Mouse (Mus musculus) heart, postnatal 14 days (tissue): ENCODE data around the gene Agbl4. TPM values are rescaled to one million over a fixed set of nuclear protein-coding genes. Genes with fewer than 3 reads are reported as not detected.
A peak's percentile ranks its signal among the peaks of the same experiment; 100 is the strongest.

Experiments used
- DNase-seq, 2 experiments: peaks; one replicate each; pipeline ENCODE4 v3.0.0; 2021 to 2022
- intact Hi-C: fragments of 180-260 bp; cut with DNase I; formaldehyde crosslinking; loops from one replicate; pipeline ENCODE4 v1.15.1; 2025
- total RNA-seq, 2 experiments: library from RNA; stranded (reverse); gene quantifications; 2 replicates each; pipeline ENCODE4 v1.2.3; 2021

The Agbl4 gene
- total RNA-seq, 2 experiments from 2014 or later, result 0.51 to 0.79 TPM

- DNase-seq, result no peak
- intact Hi-C loops, result no loop called here
Measured at GRCm38 (mm10) chr4:111432013-111432412, 1034.6 kb downstream of the Agbl4 start.

GRCm38 (mm10) chr4:111432417-111432816, 1035.0 kb downstream of the Agbl4 start:
- intact Hi-C loops, result no loop called here
- DNase-seq, result no peak

GRCm38 (mm10) chr4:111441709-111442108, 1044.2 kb downstream of the Agbl4 start:
- no peak for DNase-seq
- intact Hi-C loops, result no loop called here

GRCm38 (mm10) chr4:111442435-111443238, 1045.2 kb downstream of the Agbl4 start:
- peak; percentile 58 to 73 for DNase-seq
- intact Hi-C loops, result no loop called here

- intact Hi-C loops, result no loop called here
- DNase-seq, result no peak
Measured at GRCm38 (mm10) chr4:111443906-111444615, 1046.6 kb downstream of the Agbl4 start.

GRCm38 (mm10) chr4:111444616-111445160, 1047.2 kb downstream of the Agbl4 start:
- intact Hi-C loops, result no loop called here
- no peak for DNase-seq

- DNase-seq, result no peak
- intact Hi-C loops, result no loop called here
Measured at GRCm38 (mm10) chr4:111447918-111448317, 1050.5 kb downstream of the Agbl4 start.

- intact Hi-C loops, result no loop called here
- DNase-seq, result no peak
Measured at GRCm38 (mm10) chr4:111448586-111448985, 1051.1 kb downstream of the Agbl4 start.

- intact Hi-C loops, result no loop called here
- no peak for DNase-seq
Measured at GRCm38 (mm10) chr4:111449442-111450199, 1052.2 kb downstream of the Agbl4 start.

GRCm38 (mm10) chr4:111451283-111451918, 1053.9 kb downstream of the Agbl4 start:
- intact Hi-C loops, result no loop called here
- peak; percentile 11 to 16 for DNase-seq

- no peak for DNase-seq
- intact Hi-C loops, result no loop called here
Measured at GRCm38 (mm10) chr4:111452192-111452591, 1054.7 kb downstream of the Agbl4 start.

GRCm38 (mm10) chr4:111453275-111453674, 1055.8 kb downstream of the Agbl4 start:
- intact Hi-C loops, result no loop called here
- peak in 1 of 2 experiments; percentile 37 for DNase-seq

- intact Hi-C loops, result no loop called here
- no peak for DNase-seq
Measured at GRCm38 (mm10) chr4:111455621-111456020, 1058.2 kb downstream of the Agbl4 start.

GRCm38 (mm10) chr4:111457568-111457967, 1060.1 kb downstream of the Agbl4 start:
- no peak for DNase-seq
- intact Hi-C loops, result no loop called here

- no peak for DNase-seq
- intact Hi-C loops, result no loop called here
Measured at GRCm38 (mm10) chr4:111467293-111467773, 1069.9 kb downstream of the Agbl4 start.

GRCm38 (mm10) chr4:111467796-111468195, 1070.3 kb downstream of the Agbl4 start:
- intact Hi-C loops, result no loop called here

GRCm38 (mm10) chr4:111469847-111470246, 1072.4 kb downstream of the Agbl4 start:
- intact Hi-C loops, result no loop called here
- no peak for DNase-seq

More at GRCm38 (mm10) chr4:111467796-111468195, 1070.3 kb downstream of the Agbl4 start:
- DNase-seq, result no peak

GRCm38 (mm10) chr4:111471726-111472125, 1074.3 kb downstream of the Agbl4 start:
- intact Hi-C loops, result no loop called here
- no peak for DNase-seq

GRCm38 (mm10) chr4:111472511-111472910, 1075.0 kb downstream of the Agbl4 start:
- no peak for DNase-seq
- intact Hi-C loops, result no loop called here

GRCm38 (mm10) chr4:111473014-111473413, 1075.6 kb downstream of the Agbl4 start:
- no peak for DNase-seq
- intact Hi-C loops, result no loop called here
